Mouse (Mus musculus) adrenal gland, postnatal 10 days (tissue): ENCODE results near the gene Hoxd10. TPM values are rescaled to one million over a fixed set of nuclear protein-coding genes. Genes with fewer than 3 reads are reported as not detected.

Experiments
- DNase-seq: peaks from one replicate; pipeline ENCODE4 v3.0.0; 2021; ENCODE audit warnings: mixed read lengths
- total RNA-seq, 2 experiments: library from RNA; stranded (reverse); gene quantifications; 2 replicates each; pipeline ENCODE4 v1.2.3; 2021

The Hoxd10 gene
- total RNA-seq, 2 experiments from 2014 or later = 0.15 to 0.27 TPM

GRCm38 (mm10) chr2:74731055-74731454 is 39.3 kb downstream of the Hoxd10 start:
- DNase-seq = no peak

- DNase-seq = no peak
Observed at GRCm38 (mm10) chr2:74731799-74732512, 40.2 kb downstream of the Hoxd10 start.

- no peak for DNase-seq
Observed at GRCm38 (mm10) chr2:74732513-74733316, 41.0 kb downstream of the Hoxd10 start.

GRCm38 (mm10) chr2:74733317-74733661 is 41.6 kb downstream of the Hoxd10 start:
- no peak for DNase-seq

GRCm38 (mm10) chr2:74733765-74734164 is 42.0 kb downstream of the Hoxd10 start:
- DNase-seq = no peak

- DNase-seq = no peak
Observed at GRCm38 (mm10) chr2:74734451-74734850, 42.7 kb downstream of the Hoxd10 start.

DNA sequence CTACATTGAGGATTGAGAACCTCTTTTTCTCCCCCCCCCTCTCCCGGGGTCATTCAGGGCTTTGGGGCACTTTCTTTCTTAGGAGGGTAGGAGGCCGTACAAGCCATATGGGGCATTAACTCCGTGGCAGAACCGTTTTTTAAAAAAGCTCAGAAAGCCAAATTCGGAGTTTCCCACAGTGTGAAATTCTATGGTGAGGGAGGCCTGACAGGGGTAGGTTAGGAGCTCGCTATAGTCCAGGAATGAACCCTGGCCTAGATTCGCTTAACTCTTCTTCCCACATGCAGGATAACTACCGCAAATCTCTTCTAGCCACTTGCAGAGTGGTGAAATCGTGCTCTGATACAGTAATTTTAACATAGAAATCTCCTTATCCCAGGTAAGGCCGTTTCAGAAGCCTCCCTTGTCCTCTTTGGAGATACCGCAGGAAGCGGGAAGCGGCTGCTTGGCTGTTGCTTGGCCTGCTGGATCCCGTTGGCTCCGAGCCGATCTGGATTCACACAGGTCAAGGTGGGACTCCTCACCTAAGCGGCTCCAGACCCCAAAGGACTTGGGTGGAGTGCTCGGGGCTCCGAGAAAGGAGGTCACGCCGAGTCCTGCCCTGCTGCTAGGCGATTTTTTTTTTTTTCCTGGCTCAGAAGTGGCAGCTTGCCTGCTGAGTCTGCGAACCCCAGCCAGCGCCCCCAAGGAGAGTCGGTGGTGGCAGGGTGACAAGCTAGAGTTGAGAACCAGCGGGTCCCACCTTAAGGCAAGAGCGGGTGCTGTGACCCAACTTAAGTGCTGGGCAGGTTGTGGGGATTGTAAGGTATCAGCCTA is 43.5 kb downstream of the Hoxd10 start:
- no peak for DNase-seq

DNA sequence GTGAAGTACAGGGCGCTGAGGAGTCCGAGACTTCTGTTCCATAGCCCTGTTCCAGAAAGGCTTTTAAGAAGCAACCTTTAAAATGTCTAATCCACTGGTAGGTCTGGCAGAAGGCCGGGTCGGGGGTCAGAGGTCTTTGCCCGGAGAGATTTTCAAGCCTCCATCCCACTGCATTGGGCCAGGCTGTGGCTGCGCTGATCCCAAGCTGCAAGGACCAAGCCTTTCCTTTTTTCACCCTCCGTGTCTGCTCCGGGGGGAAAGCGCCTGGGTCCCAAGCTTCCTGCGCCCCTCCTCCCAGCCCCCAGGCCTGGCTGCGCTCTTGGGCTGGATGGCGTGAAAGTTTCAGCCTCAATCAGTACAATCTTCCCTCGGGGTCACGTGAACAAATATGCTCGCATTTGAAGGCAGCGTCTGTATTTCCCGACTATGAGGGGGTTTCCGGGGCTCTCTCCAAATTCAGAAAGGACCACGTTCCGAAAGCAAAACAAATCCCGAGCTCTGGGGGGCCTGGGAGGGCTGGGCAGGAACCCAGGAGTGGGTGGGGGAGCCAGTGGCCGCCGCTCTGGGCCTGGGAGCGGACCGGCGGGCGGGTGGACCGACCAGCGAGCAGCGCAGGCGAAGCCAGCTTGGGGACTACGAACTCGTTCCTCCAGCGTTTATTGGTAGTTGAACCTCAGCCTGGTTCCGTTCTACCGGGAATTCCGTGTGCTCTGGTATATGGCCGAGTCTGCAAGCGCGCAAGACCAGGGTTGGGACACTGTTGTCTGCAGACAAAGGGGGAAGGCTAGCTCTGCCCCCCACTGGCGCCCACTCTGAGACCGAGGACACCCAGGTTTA is 44.3 kb downstream of the Hoxd10 start:
- DNase-seq = no peak

DNA sequence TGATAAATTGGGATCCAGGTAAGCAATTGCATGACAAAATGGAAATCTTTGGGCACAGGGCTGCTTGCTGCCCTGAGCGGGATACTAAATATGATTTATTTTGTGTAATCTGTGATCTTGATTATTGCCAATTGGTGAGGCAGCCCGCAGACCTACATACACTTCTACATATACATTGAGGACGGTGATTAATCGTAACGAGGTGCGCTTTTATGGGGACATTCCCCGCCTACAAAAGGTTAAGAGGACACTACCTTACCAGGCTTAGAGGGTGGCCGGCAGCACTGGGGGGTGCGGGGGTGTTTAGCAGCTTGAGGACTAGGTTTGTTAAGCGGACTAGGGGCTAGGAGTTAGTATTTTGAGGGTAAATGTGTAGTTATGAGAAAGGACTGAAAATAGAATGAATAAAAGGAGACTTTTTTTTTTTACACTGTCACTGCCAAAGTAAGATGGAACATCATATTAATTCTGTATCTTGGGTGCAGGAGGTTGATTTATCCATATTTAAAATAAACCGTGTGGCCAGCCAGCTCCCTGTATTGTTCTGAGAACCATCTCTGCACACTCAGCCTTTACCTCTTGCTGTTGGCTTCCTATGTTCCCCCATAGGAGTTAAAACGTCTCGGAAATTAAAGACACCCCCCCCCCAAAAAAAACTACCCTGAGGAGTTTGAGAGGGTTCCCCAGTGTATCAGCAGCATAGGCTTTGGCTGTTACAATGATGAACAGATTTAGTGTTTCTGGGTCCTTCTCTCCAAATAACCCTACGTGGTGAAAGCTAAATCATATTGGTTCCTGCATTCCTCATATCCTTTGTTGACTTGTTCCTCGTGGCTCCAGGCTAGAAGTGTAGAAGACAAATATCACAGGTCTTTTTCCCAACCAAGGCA is 45.2 kb downstream of the Hoxd10 start:
- no peak for DNase-seq

GRCm38 (mm10) chr2:74737578-74738070 is 45.9 kb downstream of the Hoxd10 start:
- no peak for DNase-seq

- no peak for DNase-seq
Observed at GRCm38 (mm10) chr2:74738623-74739475, 47.1 kb downstream of the Hoxd10 start.

DNA sequence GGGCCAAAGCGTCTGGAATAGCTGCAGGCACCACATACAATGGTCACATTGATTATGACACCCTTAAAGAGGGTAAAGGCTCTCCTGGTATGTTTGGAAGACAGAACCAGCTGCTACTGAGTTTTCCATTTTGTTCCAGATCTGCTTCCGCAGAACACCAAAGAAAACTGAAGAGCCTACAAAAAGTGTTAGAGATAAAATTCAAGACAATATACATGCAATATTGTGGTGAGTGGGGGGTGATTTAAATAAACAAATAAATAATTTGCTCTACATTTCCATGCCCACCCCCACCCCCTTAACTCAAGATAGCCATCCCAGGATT is 47.7 kb downstream of the Hoxd10 start:
- DNase-seq = no peak

- no peak for DNase-seq
Observed at GRCm38 (mm10) chr2:74739869-74740268, 48.1 kb downstream of the Hoxd10 start.

GRCm38 (mm10) chr2:74740311-74741091 is 48.8 kb downstream of the Hoxd10 start:
- peak; percentile 35 for DNase-seq

DNA sequence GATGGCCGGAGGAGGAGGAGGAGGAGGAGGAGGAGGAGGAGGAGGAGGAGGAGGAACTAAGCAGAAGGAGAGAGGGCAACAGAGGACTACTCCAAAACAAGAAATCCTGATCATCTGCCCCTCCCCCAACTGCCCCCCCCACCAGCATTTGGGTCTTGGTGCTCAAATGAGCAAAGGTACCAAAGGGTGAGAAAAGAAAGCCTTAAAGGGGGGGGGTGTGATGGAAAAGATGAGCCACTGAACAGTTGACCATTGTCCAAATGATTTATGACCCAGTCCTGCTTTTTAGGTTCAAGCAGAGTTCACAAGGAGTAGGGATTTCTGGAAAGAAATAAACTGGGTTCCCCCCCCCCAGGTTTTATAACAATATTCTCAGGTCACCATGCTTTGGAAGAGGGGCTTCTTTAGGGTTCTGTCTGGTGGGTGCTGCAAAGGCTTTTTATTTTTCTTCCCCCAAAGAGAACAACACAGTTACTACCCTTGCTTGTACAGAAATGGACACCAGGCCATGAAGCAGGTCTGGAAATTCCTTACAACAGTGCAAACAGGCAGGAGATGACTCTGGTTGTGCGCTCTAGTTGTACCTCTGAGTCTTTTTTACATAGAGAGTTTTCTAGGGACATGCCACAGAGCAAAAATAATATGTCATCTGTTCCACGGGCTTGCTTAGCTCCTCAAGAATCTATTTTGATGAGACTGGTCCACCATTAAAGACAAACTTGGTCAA is 49.7 kb downstream of the Hoxd10 start:
- no peak for DNase-seq

GRCm38 (mm10) chr2:74741979-74742277 is 50.2 kb downstream of the Hoxd10 start:
- no peak for DNase-seq
